Mouse (Mus musculus): Measurements from ENCODE around the gene St6galnac5. TPM values are rescaled to one million over a fixed set of nuclear protein-coding genes. Genes with fewer than 3 reads are reported as not detected.
A peak's percentile ranks its signal among the peaks of the same experiment; 100 is the strongest.

St6galnac5 gene
- polyA plus RNA-seq, 1 experiment from 2014 or later, result 0.51 TPM

DNA sequence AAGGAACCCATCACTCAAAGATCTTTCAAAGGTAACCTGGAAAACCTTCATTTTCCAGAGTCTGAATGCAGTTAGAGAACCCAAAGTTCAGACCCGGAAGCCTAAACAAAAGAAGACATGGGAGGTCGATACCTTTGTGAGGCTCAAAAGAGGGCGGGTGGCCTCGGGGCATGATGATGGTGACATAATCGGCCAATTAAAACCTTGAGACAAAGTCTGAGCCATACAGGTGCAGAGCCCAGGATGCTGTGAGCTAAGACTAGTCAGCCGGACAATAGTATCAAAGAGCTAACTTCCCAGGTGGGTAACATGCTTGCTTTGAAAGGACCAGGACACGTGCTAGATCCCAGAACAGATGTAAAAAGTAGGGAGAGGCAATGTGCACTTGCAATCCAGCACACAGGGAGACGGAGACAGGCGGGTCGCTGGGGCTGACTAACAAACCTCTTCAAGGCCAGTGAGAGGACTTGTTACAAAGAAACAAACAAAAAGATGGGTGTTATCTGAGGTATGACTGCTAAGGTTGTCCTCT is 52.7 kb downstream of the St6galnac5 start:
- Histone ChIP-seq H3K9ac (no peak overlapping the region), H3K4me1 (ENCODE audit: insufficient read depth) (no peaks in the 10 kb centered on the region), H3K27ac (ENCODE audit: low read depth) (no peak overlapping the region), H3K27me3 (ENCODE audit: insufficient read depth, low read length) (no peaks in the 10 kb centered on the region), H3K36me3 (ENCODE audit: insufficient read depth) (no peaks in the 10 kb centered on the region), H3K9me3 (ENCODE audit: low read depth, low read length) (no peaks in the 10 kb centered on the region), H3K4me2 (no peak overlapping the region), H3K4me3 (ENCODE audit: low read depth, low read length) (no peak overlapping the region)
- DNase-seq (no peak), ATAC-seq (ENCODE audit: insufficient read depth) (no peak)
- TF ChIP-seq CTCF (IDR thresholded peaks at IDR 0.05; ENCODE audit: low read depth), result no peak
- WGBS, result 70% methylated on average over 10 of the region's 10 CpGs

DNA sequence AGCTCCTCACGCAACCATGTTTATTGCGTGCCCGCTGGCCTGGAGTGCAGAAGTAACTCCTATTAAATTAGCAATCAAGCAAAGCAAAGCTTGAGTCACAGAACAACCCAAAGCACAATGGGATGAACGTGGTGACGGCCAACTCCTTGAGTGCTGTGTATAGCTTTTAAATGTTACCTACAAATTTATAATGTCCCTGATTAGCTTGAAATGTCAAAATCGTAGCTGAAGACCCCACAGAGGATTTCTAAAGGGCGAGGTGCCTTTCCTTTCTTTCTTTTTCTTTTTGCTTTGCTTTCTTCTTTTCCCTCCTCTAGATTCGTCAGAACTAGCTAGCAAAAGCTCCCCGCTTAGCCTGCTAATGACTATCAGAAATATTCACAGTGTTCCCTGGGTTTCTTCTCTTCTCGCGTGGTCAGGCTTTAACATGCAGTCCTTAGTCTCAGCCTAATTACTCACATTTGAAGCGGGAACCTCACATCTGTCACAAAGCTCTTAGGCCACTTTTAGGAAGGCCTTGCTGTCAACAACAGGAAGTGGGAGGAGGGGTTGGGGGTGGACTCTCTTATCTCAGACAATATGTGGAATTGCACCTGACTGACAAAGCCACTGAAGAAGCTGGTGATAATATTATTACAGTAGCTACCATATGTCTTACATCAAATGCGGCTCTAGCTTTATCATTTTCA is 53.6 kb downstream of the St6galnac5 start:
- 60% methylated on average over 13 of the region's 13 CpGs for WGBS
- Histone ChIP-seq H3K9me3 (ENCODE audit: low read depth, low read length) (no peaks in the 10 kb centered on the region), H3K9ac (no peak overlapping the region), H3K4me3 (ENCODE audit: low read depth, low read length) (no peak overlapping the region), H3K4me2 (no peak overlapping the region), H3K4me1 (ENCODE audit: insufficient read depth) (no peaks in the 10 kb centered on the region), H3K27ac (ENCODE audit: low read depth) (no peak overlapping the region), H3K27me3 (ENCODE audit: insufficient read depth, low read length) (no peaks in the 10 kb centered on the region), H3K36me3 (ENCODE audit: insufficient read depth) (no peaks in the 10 kb centered on the region)
- no peak for TF ChIP-seq CTCF (IDR thresholded peaks at IDR 0.05; ENCODE audit: low read depth)
- peak; percentile 29 for DNase-seq
- ATAC-seq (ENCODE audit: insufficient read depth), result 0 out of 2 replicates have a peak, but pooled peaks have one; percentile 35

DNA sequence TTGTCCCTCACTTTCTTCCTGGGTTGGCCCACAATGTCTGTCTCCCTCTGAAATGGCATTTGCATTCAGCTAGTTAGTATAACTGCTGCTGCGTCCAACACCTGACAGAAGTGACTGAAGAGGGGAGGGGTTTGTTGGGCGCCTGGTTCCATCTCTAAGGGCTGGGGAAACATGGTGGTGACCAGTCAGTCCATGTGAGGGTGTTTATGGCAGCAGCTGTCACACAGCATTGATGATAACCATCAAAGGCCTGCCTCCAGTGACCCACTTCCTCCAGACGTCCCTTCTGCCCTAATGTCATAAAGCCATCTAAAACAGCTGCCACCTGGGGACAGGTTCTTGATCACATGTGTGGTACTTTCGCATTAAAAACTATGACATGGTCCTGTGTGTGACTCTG is 55.9 kb downstream of the St6galnac5 start:
- no peak overlapping the region for H3K27ac ChIP-seq (ENCODE audit: low read depth)
- no peak overlapping the region for H3K4me3 ChIP-seq (ENCODE audit: low read depth, low read length)
- no peak for TF ChIP-seq CTCF (IDR thresholded peaks at IDR 0.05; ENCODE audit: low read depth)
- WGBS, result 67% methylated on average over 4 of the region's 4 CpGs
- H3K27me3 ChIP-seq (ENCODE audit: insufficient read depth, low read length), result no peaks in the 10 kb centered on the region
- H3K9me3 ChIP-seq (ENCODE audit: low read depth, low read length), result no peaks in the 10 kb centered on the region
- H3K4me2 ChIP-seq, result no peak overlapping the region
- no peaks in the 10 kb centered on the region for H3K4me1 ChIP-seq (ENCODE audit: insufficient read depth)
- no peaks in the 10 kb centered on the region for H3K36me3 ChIP-seq (ENCODE audit: insufficient read depth)
- DNase-seq, result no peak
- ATAC-seq (ENCODE audit: insufficient read depth), result no peak
- H3K9ac ChIP-seq, result no peak overlapping the region

DNA sequence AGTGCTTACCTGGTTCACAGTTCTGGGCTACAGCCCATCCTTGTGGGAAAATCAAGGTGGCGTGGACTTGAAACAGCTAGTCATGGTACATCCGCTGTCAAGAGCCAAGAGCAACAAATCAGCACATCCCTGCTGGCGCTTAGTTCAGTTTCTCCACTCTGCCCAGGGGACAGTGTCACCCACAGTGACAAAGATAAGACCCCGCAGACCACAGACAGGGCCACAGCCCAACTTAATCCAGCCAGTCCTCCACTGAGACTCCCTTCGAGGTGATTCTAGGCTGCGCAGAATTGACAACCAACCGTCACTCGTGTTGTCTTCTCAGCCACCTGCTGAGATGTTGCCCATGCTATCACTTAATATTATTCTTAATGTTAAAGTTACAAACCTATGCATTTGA is 56.7 kb downstream of the St6galnac5 start:
- ATAC-seq (ENCODE audit: insufficient read depth) (no peak), DNase-seq (no peak)
- H3K9ac ChIP-seq, result no peak overlapping the region
- H3K4me1 ChIP-seq (ENCODE audit: insufficient read depth), result no peaks in the 10 kb centered on the region
- no peaks in the 10 kb centered on the region for H3K36me3 ChIP-seq (ENCODE audit: insufficient read depth)
- no peaks in the 10 kb centered on the region for H3K9me3 ChIP-seq (ENCODE audit: low read depth, low read length)
- H3K4me3 ChIP-seq (ENCODE audit: low read depth, low read length), result no peak overlapping the region
- WGBS, result 88% methylated on average over 8 of the region's 8 CpGs
- H3K27me3 ChIP-seq (ENCODE audit: insufficient read depth, low read length), result no peaks in the 10 kb centered on the region
- H3K4me2 ChIP-seq, result no peak overlapping the region
- no peak overlapping the region for H3K27ac ChIP-seq (ENCODE audit: low read depth)
- TF ChIP-seq CTCF (IDR thresholded peaks at IDR 0.05; ENCODE audit: low read depth), result no peak

DNA sequence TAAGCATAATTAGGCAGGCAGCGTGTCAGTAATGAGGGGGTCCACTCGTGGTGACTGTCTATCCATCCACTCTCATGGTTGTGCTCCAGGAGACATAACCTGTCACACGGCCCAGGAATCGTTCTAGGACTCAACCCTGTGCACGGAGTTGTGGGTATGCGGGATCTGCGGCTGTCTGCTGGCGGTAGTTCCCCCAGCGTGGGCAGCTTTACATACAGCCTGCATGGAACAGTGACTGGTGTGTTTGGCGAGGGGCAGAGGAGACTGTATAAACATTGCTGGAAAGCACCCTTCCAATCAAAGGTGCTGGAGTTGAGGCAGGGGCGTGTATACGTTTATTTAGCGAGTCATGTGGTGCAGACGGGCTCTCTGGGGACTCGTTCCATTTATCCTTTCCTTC is 58.5 kb downstream of the St6galnac5 start:
- Histone ChIP-seq H3K4me1 (ENCODE audit: insufficient read depth) (no peaks in the 10 kb centered on the region), H3K4me3 (ENCODE audit: low read depth, low read length) (no peak overlapping the region), H3K9me3 (ENCODE audit: low read depth, low read length) (no peaks in the 10 kb centered on the region), H3K9ac (no peak overlapping the region), H3K4me2 (peak overlapping the region; percentile 47), H3K36me3 (ENCODE audit: insufficient read depth) (no peaks in the 10 kb centered on the region), H3K27me3 (ENCODE audit: insufficient read depth, low read length) (no peaks in the 10 kb centered on the region), H3K27ac (ENCODE audit: low read depth) (no peak overlapping the region)
- peak; percentile 64 for ATAC-seq (ENCODE audit: insufficient read depth)
- no peak for TF ChIP-seq CTCF (IDR thresholded peaks at IDR 0.05; ENCODE audit: low read depth)
- 31% methylated on average over 15 of the region's 15 CpGs for WGBS
- peak; percentile 27 for DNase-seq

DNA sequence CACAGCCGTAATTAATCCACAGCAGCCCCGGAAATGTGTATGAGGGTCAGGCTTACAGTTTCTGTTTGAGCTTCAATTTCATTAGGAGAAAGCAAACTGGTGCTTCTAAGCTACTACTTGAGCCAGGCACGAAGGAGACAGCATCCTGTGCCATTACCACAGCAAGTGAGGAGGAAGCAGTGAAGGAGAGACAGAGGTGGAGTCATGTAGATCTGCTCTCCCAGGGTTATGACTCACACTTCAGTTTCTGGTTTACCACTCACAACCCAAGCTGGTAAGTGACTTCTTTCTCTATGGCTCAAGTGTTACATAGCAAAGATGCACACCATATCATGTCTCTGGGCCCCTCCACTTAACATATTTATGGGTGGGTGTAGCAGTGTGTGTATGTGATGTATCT is 61.7 kb downstream of the St6galnac5 start:
- 44% methylated on average over 3 of the region's 3 CpGs for WGBS
- no peak overlapping the region for H3K4me2 ChIP-seq
- no peaks in the 10 kb centered on the region for H3K36me3 ChIP-seq (ENCODE audit: insufficient read depth)
- H3K27me3 ChIP-seq (ENCODE audit: insufficient read depth, low read length), result no peaks in the 10 kb centered on the region
- no peak overlapping the region for H3K9ac ChIP-seq
- H3K27ac ChIP-seq (ENCODE audit: low read depth), result no peak overlapping the region
- no peak overlapping the region for H3K4me3 ChIP-seq (ENCODE audit: low read depth, low read length)
- no peak for DNase-seq
- H3K4me1 ChIP-seq (ENCODE audit: insufficient read depth), result no peaks in the 10 kb centered on the region
- no peak for TF ChIP-seq CTCF (IDR thresholded peaks at IDR 0.05; ENCODE audit: low read depth)
- ATAC-seq (ENCODE audit: insufficient read depth), result no peak
- H3K9me3 ChIP-seq (ENCODE audit: low read depth, low read length), result no peaks in the 10 kb centered on the region

DNA sequence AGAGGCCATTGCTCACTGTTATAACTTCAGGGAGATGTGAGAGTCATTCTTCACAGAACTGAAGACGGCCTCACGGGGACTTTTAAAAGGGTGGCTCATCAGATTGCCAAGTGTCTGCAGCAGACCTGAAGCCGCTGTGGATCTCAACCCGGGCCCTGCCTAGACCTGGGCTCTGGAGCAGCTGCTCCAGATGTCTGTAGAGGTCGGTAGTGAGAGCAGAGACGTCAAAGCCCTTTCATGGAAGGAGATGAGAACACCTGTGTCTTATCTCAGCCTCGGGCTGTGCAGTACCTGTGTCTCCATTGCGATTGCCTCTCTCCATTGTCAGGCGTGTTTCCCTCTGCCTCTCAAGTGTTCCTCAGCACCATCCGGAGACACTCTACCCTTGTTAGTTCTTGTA is 62.9 kb downstream of the St6galnac5 start:
- no peak for DNase-seq
- H3K27me3 ChIP-seq (ENCODE audit: insufficient read depth, low read length), result no peaks in the 10 kb centered on the region
- 61% methylated on average over 10 of the region's 10 CpGs for WGBS
- no peaks in the 10 kb centered on the region for H3K36me3 ChIP-seq (ENCODE audit: insufficient read depth)
- no peak overlapping the region for H3K27ac ChIP-seq (ENCODE audit: low read depth)
- H3K9me3 ChIP-seq (ENCODE audit: low read depth, low read length), result no peaks in the 10 kb centered on the region
- H3K4me2 ChIP-seq, result no peak overlapping the region
- no peak for TF ChIP-seq CTCF (IDR thresholded peaks at IDR 0.05; ENCODE audit: low read depth)
- H3K4me3 ChIP-seq (ENCODE audit: low read depth, low read length), result no peak overlapping the region
- H3K4me1 ChIP-seq (ENCODE audit: insufficient read depth), result no peaks in the 10 kb centered on the region
- no peak for ATAC-seq (ENCODE audit: insufficient read depth)
- H3K9ac ChIP-seq, result no peak overlapping the region
